Mouse (Mus musculus): ENCODE results near the gene Stk10. TPM values are rescaled to one million over a fixed set of nuclear protein-coding genes. Genes with fewer than 3 reads are reported as not detected.

Gene Stk10
- polyA plus RNA-seq, 1 experiment from 2014 or later, result 2.0 TPM

GRCm38 (mm10) chr11:32588892-32589172, 55.7 kb downstream of the Stk10 start:
- DNase-seq (ENCODE audit: extremely low spot score, low spot score), result no peak

GRCm38 (mm10) chr11:32589201-32589600, 56.1 kb downstream of the Stk10 start:
- DNase-seq (ENCODE audit: extremely low spot score, low spot score), result no peak
- H3K27me3 ChIP-seq (ENCODE audit: poor library complexity, severe bottlenecking), result peaks cover 4% of the 10 kb centered on the region; the same call in 1 of the 2 replicates
- no peaks in the 10 kb centered on the region for H3K36me3 ChIP-seq (replicated peaks)
- no peaks in the 10 kb centered on the region for H3K9me3 ChIP-seq
- H3K4me1 ChIP-seq, result peaks cover 13% of the 10 kb centered on the region
- WGBS, result 93% methylated on average over 12 of the region's 12 CpGs
- no peak overlapping the region for H3K27ac ChIP-seq
- H3K4me3 ChIP-seq, result no peak overlapping the region

More at GRCm38 (mm10) chr11:32588892-32589172, 55.7 kb downstream of the Stk10 start:
- WGBS, result 78% methylated on average over 11 of the region's 11 CpGs
- H3K27me3 ChIP-seq (ENCODE audit: poor library complexity, severe bottlenecking), result peaks cover 4% of the 10 kb centered on the region; the same call in 1 of the 2 replicates
- H3K4me3 ChIP-seq, result no peak overlapping the region
- peak overlapping the region; percentile 30; the same call in 1 of the 2 replicates for H3K27ac ChIP-seq
- peaks cover 13% of the 10 kb centered on the region for H3K4me1 ChIP-seq
- no peaks in the 10 kb centered on the region for H3K36me3 ChIP-seq (replicated peaks)
- H3K9me3 ChIP-seq, result no peaks in the 10 kb centered on the region

GRCm38 (mm10) chr11:32589791-32590190, 56.7 kb downstream of the Stk10 start:
- H3K4me3 ChIP-seq, result no peak overlapping the region
- no peak for DNase-seq (ENCODE audit: extremely low spot score, low spot score)
- peaks cover 13% of the 10 kb centered on the region for H3K4me1 ChIP-seq
- H3K27me3 ChIP-seq (ENCODE audit: poor library complexity, severe bottlenecking), result peaks cover 4% of the 10 kb centered on the region; the same call in 1 of the 2 replicates
- WGBS, result 90% methylated on average over 8 of the region's 8 CpGs
- no peaks in the 10 kb centered on the region for H3K36me3 ChIP-seq (replicated peaks)
- H3K9me3 ChIP-seq, result no peaks in the 10 kb centered on the region; the same call in 1 of the 2 replicates
- no peak overlapping the region for H3K27ac ChIP-seq

GRCm38 (mm10) chr11:32590205-32590604, 57.1 kb downstream of the Stk10 start:
- peaks cover 4% of the 10 kb centered on the region; the same call in 1 of the 2 replicates for H3K27me3 ChIP-seq (ENCODE audit: poor library complexity, severe bottlenecking)
- no peaks in the 10 kb centered on the region; the same call in 1 of the 2 replicates for H3K9me3 ChIP-seq
- no peaks in the 10 kb centered on the region for H3K36me3 ChIP-seq (replicated peaks)
- WGBS, result 92% methylated on average over 6 of the region's 6 CpGs
- no peak overlapping the region for H3K4me3 ChIP-seq
- H3K27ac ChIP-seq, result no peak overlapping the region
- no peak for DNase-seq (ENCODE audit: extremely low spot score, low spot score)
- H3K4me1 ChIP-seq, result peaks cover 13% of the 10 kb centered on the region

- no peak for DNase-seq (ENCODE audit: extremely low spot score, low spot score)
- H3K27me3 ChIP-seq (ENCODE audit: poor library complexity, severe bottlenecking), result peaks cover 4% of the 10 kb centered on the region; the same call in 1 of the 2 replicates
- no peaks in the 10 kb centered on the region; the same call in 1 of the 2 replicates for H3K9me3 ChIP-seq
- peaks cover 13% of the 10 kb centered on the region for H3K4me1 ChIP-seq
- 78% methylated on average over 12 of the region's 12 CpGs for WGBS
- no peak overlapping the region for H3K4me3 ChIP-seq
- H3K27ac ChIP-seq, result no peak overlapping the region
- H3K36me3 ChIP-seq (replicated peaks), result peaks cover 3% of the 10 kb centered on the region; the same call in 1 of the 2 replicates
These were observed 59.1 kb downstream of the Stk10 start for GRCm38 (mm10) chr11:32591921-32592850.

- H3K4me1 ChIP-seq, result peaks cover 8% of the 10 kb centered on the region
- no peaks in the 10 kb centered on the region; the same call in 1 of the 2 replicates for H3K9me3 ChIP-seq
- peaks cover 3% of the 10 kb centered on the region; the same call in 1 of the 2 replicates for H3K36me3 ChIP-seq (replicated peaks)
- peaks cover 4% of the 10 kb centered on the region; the same call in 1 of the 2 replicates for H3K27me3 ChIP-seq (ENCODE audit: poor library complexity, severe bottlenecking)
- 86% methylated on average over 7 of the region's 7 CpGs for WGBS
- no peak for DNase-seq (ENCODE audit: extremely low spot score, low spot score)
- H3K27ac ChIP-seq, result no peak overlapping the region
- H3K4me3 ChIP-seq, result no peak overlapping the region
These were observed 60.0 kb downstream of the Stk10 start for GRCm38 (mm10) chr11:32593081-32593480.

GRCm38 (mm10) chr11:32594122-32594521, 61.0 kb downstream of the Stk10 start:
- Histone ChIP-seq H3K4me1 (peaks cover 3% of the 10 kb centered on the region; the same call in 1 of the 2 replicates), H3K27me3 (ENCODE audit: poor library complexity, severe bottlenecking) (peaks cover 4% of the 10 kb centered on the region; the same call in 1 of the 2 replicates), H3K4me3 (no peak overlapping the region), H3K36me3 (replicated peaks) (peaks cover 3% of the 10 kb centered on the region; the same call in 1 of the 2 replicates), H3K27ac (no peak overlapping the region), H3K9me3 (no peaks in the 10 kb centered on the region; the same call in 1 of the 2 replicates)
- 92% methylated on average over 4 of the region's 4 CpGs for WGBS
- no peak for DNase-seq (ENCODE audit: extremely low spot score, low spot score)

GRCm38 (mm10) chr11:32600371-32600770, 67.3 kb downstream of the Stk10 start:
- Histone ChIP-seq H3K4me1 (peaks cover 24% of the 10 kb centered on the region), H3K27me3 (ENCODE audit: poor library complexity, severe bottlenecking) (no peaks in the 10 kb centered on the region), H3K36me3 (replicated peaks) (peaks cover 3% of the 10 kb centered on the region; the same call in 1 of the 2 replicates), H3K9me3 (no peaks in the 10 kb centered on the region; the same call in 1 of the 2 replicates), H3K4me3 (no peak overlapping the region), H3K27ac (no peak overlapping the region)
- WGBS, result 92% methylated on average over 6 of the region's 6 CpGs
- no peak for DNase-seq (ENCODE audit: extremely low spot score, low spot score)

- peak overlapping the region; percentile 30; the same call in 1 of the 2 replicates for H3K27ac ChIP-seq
- H3K9me3 ChIP-seq, result no peaks in the 10 kb centered on the region
- H3K36me3 ChIP-seq (replicated peaks), result peaks cover 1% of the 10 kb centered on the region; the same call in 1 of the 2 replicates
- H3K4me3 ChIP-seq, result 0 out of 2 replicates have a peak overlapping the region, but pooled peaks have one; percentile 8
- H3K27me3 ChIP-seq (ENCODE audit: poor library complexity, severe bottlenecking), result no peaks in the 10 kb centered on the region
- H3K4me1 ChIP-seq, result peaks cover 26% of the 10 kb centered on the region
- WGBS, result 42% methylated on average over 12 of the region's 12 CpGs
- peak; percentile 45 for DNase-seq (ENCODE audit: extremely low spot score, low spot score)
These were observed 68.6 kb downstream of the Stk10 start for GRCm38 (mm10) chr11:32601528-32602323.

- DNase-seq (ENCODE audit: extremely low spot score, low spot score), result no peak
- H3K27ac ChIP-seq, result peak overlapping the region; percentile 62; the same call in 1 of the 2 replicates
- WGBS, result 75% methylated on average over 4 of the region's 4 CpGs
These were observed 71.6 kb downstream of the Stk10 start for GRCm38 (mm10) chr11:32604663-32605062.

GRCm38 (mm10) chr11:32605131-32605860, 72.2 kb downstream of the Stk10 start:
- Histone ChIP-seq H3K27ac (peak overlapping the region; percentile 48; the same call in 1 of the 2 replicates), H3K9me3 (no peaks in the 10 kb centered on the region), H3K27me3 (ENCODE audit: poor library complexity, severe bottlenecking) (no peaks in the 10 kb centered on the region), H3K36me3 (replicated peaks) (no peaks in the 10 kb centered on the region; the same call in 1 of the 2 replicates), H3K4me1 (peaks cover 24% of the 10 kb centered on the region), H3K4me3 (no peak overlapping the region)
- WGBS, result 75% methylated on average over 7 of the region's 7 CpGs
- no peak for DNase-seq (ENCODE audit: extremely low spot score, low spot score)

More at GRCm38 (mm10) chr11:32604663-32605062, 71.6 kb downstream of the Stk10 start:
- Histone ChIP-seq H3K4me3 (no peak overlapping the region), H3K9me3 (no peaks in the 10 kb centered on the region), H3K27me3 (ENCODE audit: poor library complexity, severe bottlenecking) (no peaks in the 10 kb centered on the region), H3K36me3 (replicated peaks) (no peaks in the 10 kb centered on the region; the same call in 1 of the 2 replicates), H3K4me1 (peaks cover 25% of the 10 kb centered on the region)
